Mouse (Mus musculus) heart, embryonic 13.5 days (tissue): Measurements from ENCODE around the gene Trim17. TPM values are rescaled to one million over a fixed set of nuclear protein-coding genes. Genes with fewer than 3 reads are reported as not detected.
A peak's percentile ranks its signal among the peaks of the same experiment; 100 is the strongest.

Source experiments
- ATAC-seq: fragments of 200-750 bp; cut with Nextera tagmentation; 2 replicates; pipeline ENCODE4 v1.8.0; 2017; ENCODE audit warnings: moderate TSS enrichment; ENCODE audit not compliant: insufficient number of reproducible peaks, low FRiP score, low TSS enrichment; ENCODE audit errors: extremely low read depth
- H3K27ac ChIP-seq: fragments of 300-500 bp; sonication (generic); replicated peaks from 2 replicates; pipeline ENCODE4 v1.5.1; 2015; ENCODE audit warnings: moderate library complexity, mild to moderate bottlenecking, inconsistent platforms
- H3K27me3 ChIP-seq: fragments of 300-500 bp; sonication (generic); replicated peaks from 2 replicates; pipeline ENCODE4 v1.6.1; 2015; ENCODE audit warnings: mild to moderate bottlenecking, inconsistent platforms
- H3K36me3 ChIP-seq: fragments of 300-500 bp; sonication (generic); 2 replicates; pipeline ENCODE4 v1.6.1; 2015; ENCODE audit warnings: mild to moderate bottlenecking, inconsistent platforms
- H3K4me1 ChIP-seq: fragments of 300-500 bp; sonication (generic); 2 replicates; pipeline ENCODE4 v1.6.1; 2015; ENCODE audit warnings: inconsistent platforms
- H3K4me2 ChIP-seq: fragments of 300-500 bp; sonication (generic); 2 replicates; pipeline ENCODE4 v1.6.1; 2015; ENCODE audit warnings: inconsistent platforms, mild to moderate bottlenecking, moderate library complexity
- H3K4me3 ChIP-seq: fragments of 300-500 bp; sonication (generic); 2 replicates; pipeline ENCODE4 v1.5.1; 2015; ENCODE audit warnings: moderate library complexity, mild to moderate bottlenecking, inconsistent platforms
- H3K9ac ChIP-seq: fragments of 300-500 bp; sonication (generic); 2 replicates; pipeline ENCODE4 v1.6.1; 2015; ENCODE audit warnings: inconsistent platforms, mild to moderate bottlenecking, moderate library complexity
- H3K9me3 ChIP-seq: fragments of 300-500 bp; sonication (generic); 2 replicates; pipeline ENCODE4 v1.6.1; 2016; ENCODE audit warnings: inconsistent platforms
- WGBS: fragments of 180-500 bp; shearing (Covaris S2); methylation state at CpG from one replicate; pipeline ENCODE4 v1.1.7; 2015; ENCODE audit warnings: mixed read lengths; 5-methylcytosine and 5-hydroxymethylcytosine counted together
- polyA plus RNA-seq: library from polyadenylated mRNA; unstranded; fragments of >200 nt; fragmentation: Nextera tagmentation; extraction: Ambion mirVana; gene quantifications from 2 replicates; pipeline ENCODE4 v1.2.1, GENCODE M21; 2015

Gene Trim17
- polyA plus RNA-seq, 1 experiment from 2014 or later, result 0.76 TPM

DNA sequence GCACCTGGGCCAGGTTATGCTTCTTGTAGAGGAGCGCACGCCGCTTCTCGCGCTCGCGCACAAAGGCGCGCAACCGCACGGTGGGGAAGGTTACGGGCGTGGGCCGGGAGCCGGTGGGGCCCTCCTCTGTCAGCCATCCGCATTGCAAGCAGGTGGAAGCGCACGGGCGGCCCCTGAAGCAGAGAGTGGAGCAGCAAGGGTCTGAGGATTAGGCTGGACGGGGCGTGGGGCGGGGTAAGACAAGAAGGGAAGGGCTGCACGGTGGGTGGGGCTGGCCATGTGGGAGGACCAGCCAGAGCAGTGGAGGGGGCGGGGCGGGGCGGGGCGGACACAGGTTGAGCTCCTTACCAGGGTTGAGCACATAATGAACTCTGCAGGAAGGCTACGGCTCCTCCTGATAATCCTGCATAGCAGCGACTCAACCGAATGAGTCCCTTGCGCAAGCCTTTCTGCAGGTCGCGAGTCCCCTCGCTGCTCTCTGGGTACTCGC lies 39.9 kb downstream of the Trim17 start:
- Histone ChIP-seq H3K9me3 (no peaks in the 10 kb centered on the region), H3K4me2 (peak overlapping the region; percentile 69), H3K4me3 (peak overlapping the region; percentile 43), H3K27me3 (peaks cover 28% of the 10 kb centered on the region), H3K9ac (peak overlapping the region; percentile 77), H3K36me3 (peaks cover 43% of the 10 kb centered on the region), H3K4me1 (peaks cover 100% of the 10 kb centered on the region), H3K27ac (peak overlapping the region; percentile 53)
- ATAC-seq, result no peak
- WGBS, result 4% methylated on average over 35 of the region's 35 CpGs

DNA sequence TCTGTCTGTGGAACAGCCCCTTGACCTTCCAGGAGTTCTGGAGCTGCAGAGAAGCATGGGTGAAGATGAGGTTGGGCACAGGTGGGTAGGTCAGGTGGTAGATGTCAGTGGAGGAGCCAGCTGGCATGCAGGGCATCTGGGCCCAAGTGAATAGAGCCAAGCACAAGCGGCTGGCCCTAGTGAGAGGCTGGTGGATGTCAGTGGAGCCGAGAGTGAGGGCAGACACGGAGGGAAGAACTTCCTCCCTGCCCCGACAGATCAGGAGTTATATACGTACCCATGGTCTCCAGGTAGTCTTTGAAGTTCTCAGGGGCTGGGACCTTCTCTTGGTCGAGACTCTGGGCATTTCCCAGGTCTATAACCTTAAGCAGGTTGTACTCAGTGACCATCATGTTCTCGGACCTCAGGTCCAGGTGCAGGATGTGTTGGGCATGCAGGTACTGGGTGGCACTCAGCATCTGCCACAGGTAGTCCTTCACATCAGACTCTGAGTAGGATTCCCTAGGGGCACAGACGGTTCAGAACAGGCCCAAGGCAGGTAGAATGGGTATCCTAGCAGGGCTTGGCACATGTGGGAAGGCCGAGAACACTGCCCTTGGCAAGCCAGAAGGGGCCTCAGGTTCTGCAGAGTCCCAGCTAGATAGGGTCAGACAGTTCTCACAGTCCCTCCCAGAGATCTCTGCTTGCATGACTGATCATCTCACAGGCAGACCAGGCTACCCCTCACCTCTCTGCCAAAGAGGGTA lies 40.7 kb downstream of the Trim17 start:
- Histone ChIP-seq H3K9ac (peak overlapping the region; percentile 77), H3K27ac (peak overlapping the region; percentile 53; the same call in 1 of the 2 replicates), H3K4me2 (no peak overlapping the region), H3K9me3 (no peaks in the 10 kb centered on the region), H3K36me3 (peaks cover 35% of the 10 kb centered on the region), H3K4me1 (peaks cover 100% of the 10 kb centered on the region), H3K27me3 (peaks cover 28% of the 10 kb centered on the region), H3K4me3 (0 out of 2 replicates have a peak overlapping the region, but pooled peaks have one; percentile 43)
- ATAC-seq, result no peak
- WGBS, result 75% methylated on average over 9 of the region's 9 CpGs

DNA sequence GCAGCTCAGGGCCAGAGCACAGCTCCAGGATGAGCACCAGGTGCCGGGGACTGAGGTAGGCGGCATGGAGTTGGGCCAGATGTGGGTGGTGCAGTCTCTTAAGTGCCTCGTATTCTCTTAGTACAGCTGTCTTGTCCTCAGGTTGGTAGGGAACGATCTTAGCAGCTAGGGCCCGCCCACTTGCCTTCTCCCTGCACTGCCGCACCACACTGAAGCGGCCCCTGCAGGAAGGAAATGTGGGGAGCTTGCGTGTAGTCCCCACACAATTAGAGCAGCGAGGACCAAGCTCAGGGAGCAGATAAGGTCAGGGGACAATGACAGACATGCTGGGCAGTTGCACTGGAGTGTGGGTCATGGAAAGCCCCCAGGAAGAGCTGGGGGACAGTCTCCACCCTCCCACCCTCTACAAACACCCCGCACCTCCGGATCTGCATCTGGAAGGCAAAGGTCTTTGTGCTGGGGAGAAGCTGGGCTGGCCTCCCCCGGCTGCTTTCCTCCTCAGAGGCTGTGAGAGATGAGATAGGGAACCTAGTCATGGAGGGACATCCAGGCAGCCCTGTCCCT lies 41.4 kb downstream of the Trim17 start:
- no peak for ATAC-seq
- peak overlapping the region; percentile 24 for H3K4me2 ChIP-seq
- H3K4me1 ChIP-seq, result peaks cover 100% of the 10 kb centered on the region
- H3K9ac ChIP-seq, result peak overlapping the region; percentile 57; the same call in 1 of the 2 replicates
- H3K4me3 ChIP-seq, result no peak overlapping the region
- H3K27me3 ChIP-seq, result peaks cover 28% of the 10 kb centered on the region
- no peak overlapping the region for H3K27ac ChIP-seq
- WGBS, result 45% methylated on average over 12 of the region's 12 CpGs
- H3K9me3 ChIP-seq, result no peaks in the 10 kb centered on the region
- H3K36me3 ChIP-seq, result peaks cover 28% of the 10 kb centered on the region

DNA sequence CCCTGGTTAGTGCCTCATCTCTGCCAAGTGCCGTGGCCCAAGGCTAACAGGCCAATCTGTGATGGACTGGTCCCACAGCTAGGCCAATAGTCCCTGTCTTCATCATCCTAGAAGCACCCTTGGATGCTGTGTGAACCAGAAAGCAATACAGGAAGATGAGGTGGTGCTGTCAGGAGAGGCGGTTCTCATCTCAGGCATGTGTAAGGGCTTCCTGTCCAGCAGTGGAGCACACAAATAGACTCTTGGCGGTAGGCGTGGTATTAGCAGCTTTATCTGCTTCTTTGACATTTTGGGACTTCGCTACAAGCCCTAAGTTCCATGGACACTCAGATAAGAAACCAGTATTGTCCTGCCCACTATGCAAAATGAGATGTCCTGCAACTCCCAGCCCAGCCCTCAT lies 43.1 kb downstream of the Trim17 start:
- Histone ChIP-seq H3K4me1 (peaks cover 100% of the 10 kb centered on the region), H3K4me3 (peak overlapping the region; percentile 42; the same call in 1 of the 2 replicates), H3K27me3 (peaks cover 28% of the 10 kb centered on the region), H3K36me3 (peaks cover 26% of the 10 kb centered on the region), H3K9ac (peak overlapping the region; percentile 73), H3K27ac (peak overlapping the region; percentile 84; the same call in 1 of the 2 replicates), H3K4me2 (peak overlapping the region; percentile 69), H3K9me3 (no peaks in the 10 kb centered on the region)
- no peak for ATAC-seq
- 56% methylated on average over 5 of the region's 5 CpGs for WGBS

DNA sequence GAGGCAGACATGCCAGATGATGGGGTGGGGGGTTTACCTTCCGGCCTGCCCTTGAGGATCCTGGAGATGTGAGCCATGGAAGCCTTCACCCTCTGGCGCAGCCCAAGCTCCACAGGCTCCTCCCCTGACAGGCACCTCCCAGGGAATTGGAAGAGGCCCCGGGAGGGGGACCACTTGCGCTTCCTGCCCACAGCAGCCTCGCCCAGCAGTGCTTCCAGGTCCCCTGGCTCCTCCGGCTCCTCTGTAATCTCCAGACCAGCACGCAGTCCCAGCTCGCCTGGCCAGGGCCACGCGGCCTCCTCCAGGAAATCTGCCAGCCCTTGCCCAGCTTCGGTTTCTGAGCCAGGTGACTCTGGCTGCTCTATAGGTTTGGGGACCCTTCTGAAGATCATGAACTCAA lies 44.7 kb downstream of the Trim17 start:
- H3K9ac ChIP-seq, result peak overlapping the region; percentile 73
- peaks cover 95% of the 10 kb centered on the region for H3K4me1 ChIP-seq
- H3K36me3 ChIP-seq, result peaks cover 26% of the 10 kb centered on the region
- 17% methylated on average over 11 of the region's 11 CpGs for WGBS
- no peaks in the 10 kb centered on the region for H3K9me3 ChIP-seq
- no peak; the same call in 1 of the 2 replicates for ATAC-seq
- peak overlapping the region; percentile 69 for H3K4me2 ChIP-seq
- peak overlapping the region; percentile 42 for H3K4me3 ChIP-seq
- peak overlapping the region; percentile 84 for H3K27ac ChIP-seq
- H3K27me3 ChIP-seq, result peaks cover 15% of the 10 kb centered on the region

DNA sequence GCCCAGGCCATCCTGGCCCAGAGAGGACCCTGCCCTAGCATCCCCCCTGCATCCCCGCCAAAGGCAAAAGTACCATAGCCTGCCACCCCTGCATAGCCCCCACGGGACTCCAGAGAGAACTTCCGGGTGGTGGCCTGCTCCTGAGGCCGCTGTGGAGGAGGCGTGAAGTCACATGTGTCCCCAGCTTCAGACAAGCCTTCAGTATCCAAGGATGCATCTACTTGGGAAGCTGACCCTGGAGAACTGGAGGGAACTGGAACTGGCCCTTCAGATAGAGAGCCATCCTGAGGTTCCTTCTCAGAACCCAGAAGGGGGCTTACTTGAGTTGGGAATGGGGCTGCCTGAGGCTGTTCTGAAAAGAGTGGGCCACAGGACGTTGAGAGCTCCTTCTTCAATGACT lies 45.3 kb downstream of the Trim17 start:
- H3K4me3 ChIP-seq, result peak overlapping the region; percentile 42

DNA sequence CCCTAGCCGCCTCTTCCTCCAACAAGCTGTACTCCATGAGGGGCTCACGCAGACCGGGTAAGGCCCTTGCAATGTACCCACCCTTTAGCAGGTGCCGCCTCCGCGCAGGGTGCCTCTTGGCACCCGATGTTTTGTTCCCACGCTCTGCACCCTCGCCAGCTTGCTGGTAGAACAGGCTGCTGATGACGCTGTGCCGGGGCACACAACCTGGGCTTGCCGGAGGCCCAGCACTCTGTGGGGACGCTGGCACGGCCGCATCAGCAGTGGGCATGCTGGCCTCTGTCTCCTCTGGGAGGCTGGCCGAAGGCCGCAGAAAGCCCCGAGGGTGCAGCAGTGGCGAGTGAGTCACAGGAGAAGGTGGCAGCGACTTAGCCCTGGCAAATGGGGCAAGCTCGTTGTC lies 46.1 kb downstream of the Trim17 start:
- 85% methylated on average over 21 of the region's 21 CpGs for WGBS
- Histone ChIP-seq H3K4me3 (peak overlapping the region; percentile 42; the same call in 1 of the 2 replicates), H3K4me2 (peak overlapping the region; percentile 69), H3K9me3 (no peaks in the 10 kb centered on the region), H3K27me3 (peaks cover under 1% of the 10 kb centered on the region; the same call in 1 of the 2 replicates), H3K36me3 (peaks cover 17% of the 10 kb centered on the region), H3K4me1 (peaks cover 80% of the 10 kb centered on the region), H3K27ac (peak overlapping the region; percentile 95), H3K9ac (peak overlapping the region; percentile 73)
- no peak for ATAC-seq

More for the DNA sequence above, 45.3 kb downstream of the Trim17 start:
- Histone ChIP-seq H3K27ac (peak overlapping the region; percentile 84), H3K9me3 (no peaks in the 10 kb centered on the region), H3K4me1 (peaks cover 88% of the 10 kb centered on the region), H3K27me3 (peaks cover 9% of the 10 kb centered on the region), H3K4me2 (peak overlapping the region; percentile 69), H3K9ac (peak overlapping the region; percentile 73), H3K36me3 (peaks cover 23% of the 10 kb centered on the region)
- 73% methylated on average over 6 of the region's 6 CpGs for WGBS
- ATAC-seq, result no peak

DNA sequence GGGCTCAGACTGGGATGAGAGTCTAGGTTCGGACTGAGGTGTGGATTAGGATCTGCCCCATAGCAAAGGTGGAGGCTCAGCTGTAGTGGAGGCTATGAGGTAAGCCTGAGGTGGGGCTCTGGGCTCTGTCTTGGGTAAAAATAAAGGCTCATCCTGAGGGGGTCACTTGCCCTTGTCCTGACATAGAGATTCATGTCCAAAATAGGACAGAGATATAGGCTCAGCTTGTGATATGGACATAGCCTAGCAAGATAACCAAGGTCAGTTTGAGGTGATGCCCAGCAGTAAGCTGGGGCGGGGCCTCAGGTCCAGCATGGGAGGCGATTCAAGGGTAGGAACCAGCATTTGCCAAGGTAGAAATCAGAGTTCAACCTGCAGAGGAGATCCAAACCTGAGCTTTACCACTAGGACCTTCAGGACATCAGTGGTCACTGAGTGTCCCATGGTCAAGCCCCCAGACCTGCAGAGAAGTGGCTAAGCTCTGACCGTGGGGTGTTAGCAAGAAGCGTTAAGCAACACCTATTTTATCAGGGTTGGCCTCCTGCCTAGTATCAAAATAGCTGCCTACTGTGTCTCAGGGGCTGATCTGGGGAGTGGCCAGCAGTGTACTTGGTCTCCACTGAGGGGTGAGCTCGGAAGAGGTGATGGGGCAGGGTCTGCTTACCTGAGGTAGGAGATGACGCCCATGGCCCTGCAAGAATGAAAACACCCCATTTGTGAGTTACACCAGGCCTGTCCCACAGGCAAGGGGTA lies 48.0 kb downstream of the Trim17 start:
- Histone ChIP-seq H3K27me3 (no peaks in the 10 kb centered on the region), H3K4me1 (peaks cover 61% of the 10 kb centered on the region), H3K27ac (peak overlapping the region; percentile 95), H3K9ac (peak overlapping the region; percentile 82), H3K4me3 (peak overlapping the region; percentile 45), H3K36me3 (peaks cover 9% of the 10 kb centered on the region), H3K9me3 (no peaks in the 10 kb centered on the region), H3K4me2 (peak overlapping the region; percentile 69)
- ATAC-seq, result peak; percentile 58
- 35% methylated on average over 7 of the region's 7 CpGs for WGBS

DNA sequence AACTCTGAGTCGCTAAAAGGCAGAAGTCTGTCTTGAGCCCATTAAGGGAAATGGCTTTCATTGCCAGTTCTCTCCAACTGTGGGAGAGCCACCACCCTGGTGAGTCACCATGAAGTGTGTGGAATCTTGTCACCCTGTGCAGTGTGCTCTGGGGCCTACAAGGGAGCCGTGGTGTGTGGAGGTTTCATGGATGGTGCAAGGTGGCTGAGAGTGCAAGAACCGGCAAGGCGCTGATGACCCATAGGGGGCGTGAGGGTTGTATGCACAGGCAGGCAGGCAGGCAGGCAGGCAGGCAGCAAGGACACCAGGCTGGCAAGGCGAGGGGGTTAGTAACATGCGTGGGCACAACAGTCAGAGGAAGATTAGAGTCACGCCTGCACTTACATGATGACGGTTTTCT lies 60.6 kb downstream of the Trim17 start:
- H3K4me3 ChIP-seq, result no peak overlapping the region
- peaks cover 14% of the 10 kb centered on the region for H3K4me1 ChIP-seq
- ATAC-seq, result no peak
- 38% methylated on average over 9 of the region's 9 CpGs for WGBS
- H3K27me3 ChIP-seq, result no peaks in the 10 kb centered on the region
- H3K9ac ChIP-seq, result no peak overlapping the region
- no peak overlapping the region for H3K4me2 ChIP-seq
- no peak overlapping the region for H3K27ac ChIP-seq
- H3K9me3 ChIP-seq, result no peaks in the 10 kb centered on the region
- H3K36me3 ChIP-seq, result peaks cover 14% of the 10 kb centered on the region; the same call in 1 of the 2 replicates
